Mouse (Mus musculus) ovary, postnatal 10 days (tissue): ENCODE measurements at regions not wholly inside any gene's neighbourhood (a gene's known extent, or its start where the extent isn't known, plus 50 kb on each side); places are given as distances from the start of the nearest gene placed in this dataset.

Experiments
- DNase-seq: peaks from one replicate; pipeline ENCODE4 v3.0.0; 2022; ENCODE audit warnings: low spot score

DNA sequence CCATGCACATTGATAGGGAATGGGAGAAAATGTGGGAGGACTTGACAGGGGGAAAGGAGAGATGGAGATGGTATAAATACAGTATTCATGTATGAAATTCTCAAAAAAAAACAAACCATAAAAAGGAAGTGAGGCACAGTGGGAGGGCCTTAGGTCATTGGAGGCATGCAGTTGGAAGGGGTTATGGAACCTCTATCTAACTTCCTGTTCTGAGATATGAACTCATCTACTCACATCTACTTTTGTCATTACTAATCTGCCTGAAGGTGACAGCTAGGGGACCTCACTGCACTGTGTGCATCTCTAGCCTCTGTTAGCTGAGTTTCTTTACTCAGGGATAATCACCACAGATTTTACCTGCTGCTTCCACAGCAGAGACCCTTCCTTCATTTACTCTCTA, 366.3 kb upstream of the Prickle1 start:
- no peak for DNase-seq

DNA sequence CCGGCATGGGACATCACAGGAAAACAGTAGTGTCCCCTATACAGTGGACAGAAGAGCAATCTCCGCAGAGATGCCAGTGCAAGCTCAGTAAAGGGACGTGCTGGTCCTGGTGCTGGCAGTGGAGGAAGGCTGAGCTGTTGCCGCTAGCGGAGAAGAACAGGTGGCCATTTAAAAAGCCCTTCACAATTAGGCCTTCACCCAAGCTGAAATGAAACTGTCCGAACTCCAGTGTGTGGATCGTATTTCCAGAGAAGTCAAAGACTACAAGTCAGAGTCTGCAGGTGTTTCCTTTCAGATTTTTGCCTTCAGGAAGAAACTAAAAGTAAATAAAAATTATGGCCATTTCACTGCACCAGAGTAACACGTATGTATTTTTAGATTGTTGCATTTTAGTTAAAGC, 364.2 kb upstream of the Prickle1 start:
- DNase-seq = no peak

DNA sequence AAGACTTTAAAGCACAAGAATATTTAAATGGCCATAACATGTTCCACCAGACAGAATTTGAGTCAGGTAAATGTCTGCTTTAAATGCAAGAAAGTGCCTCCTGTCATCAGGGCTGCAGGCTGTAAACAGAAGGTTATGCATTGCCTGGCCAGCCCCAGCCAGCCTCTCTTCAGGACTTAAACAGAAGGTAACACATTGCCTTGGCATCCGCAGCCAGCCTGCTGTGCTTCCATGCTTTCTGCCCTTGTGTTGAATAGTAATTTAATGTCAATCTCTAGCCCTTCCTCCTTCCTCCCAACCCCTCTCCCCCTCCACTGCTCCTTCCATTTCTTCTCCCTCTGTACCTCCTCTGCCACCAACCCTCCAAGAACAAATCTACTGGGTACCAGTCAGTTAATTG, 362.4 kb upstream of the Prickle1 start:
- no peak for DNase-seq

DNA sequence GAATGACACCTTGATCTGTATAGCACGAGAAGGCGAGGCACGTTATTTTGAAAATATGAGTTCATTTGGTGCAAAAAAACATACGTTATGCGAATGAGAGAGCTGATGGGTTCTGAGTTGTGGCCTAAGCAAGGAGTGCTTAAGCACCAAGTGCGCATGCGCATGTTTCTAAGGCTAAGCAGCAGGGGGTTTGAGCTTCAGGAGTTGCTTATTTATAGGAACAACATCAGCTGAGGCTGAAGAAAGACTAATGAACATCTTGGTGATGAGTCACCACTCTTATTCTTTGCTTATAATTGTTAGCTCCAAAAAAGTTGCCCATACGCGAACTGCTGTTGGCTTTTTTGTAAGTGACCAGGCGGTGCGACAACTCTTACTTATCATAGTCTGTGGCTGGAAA, 361.1 kb upstream of the Prickle1 start:
- no peak for DNase-seq

DNA sequence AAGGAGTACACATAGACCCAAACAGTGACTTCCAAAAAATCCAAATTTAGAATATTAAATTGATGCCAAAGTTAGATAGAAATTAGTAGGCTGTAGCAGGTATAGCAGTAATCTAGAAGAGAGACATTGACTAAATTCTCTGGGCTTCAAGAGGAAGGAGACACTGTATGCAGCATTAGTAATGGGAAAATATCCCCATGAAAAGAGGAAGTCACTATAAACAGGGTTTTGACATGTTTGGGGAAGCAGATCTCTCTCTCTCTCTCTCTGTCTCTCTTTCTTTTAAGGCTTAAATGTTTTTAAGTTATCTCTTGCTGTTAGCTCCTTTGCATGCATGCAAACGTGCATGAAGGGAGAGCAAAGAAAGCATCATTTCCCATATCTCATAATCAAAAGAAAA, 357.9 kb upstream of the Prickle1 start:
- DNase-seq = no peak

DNA sequence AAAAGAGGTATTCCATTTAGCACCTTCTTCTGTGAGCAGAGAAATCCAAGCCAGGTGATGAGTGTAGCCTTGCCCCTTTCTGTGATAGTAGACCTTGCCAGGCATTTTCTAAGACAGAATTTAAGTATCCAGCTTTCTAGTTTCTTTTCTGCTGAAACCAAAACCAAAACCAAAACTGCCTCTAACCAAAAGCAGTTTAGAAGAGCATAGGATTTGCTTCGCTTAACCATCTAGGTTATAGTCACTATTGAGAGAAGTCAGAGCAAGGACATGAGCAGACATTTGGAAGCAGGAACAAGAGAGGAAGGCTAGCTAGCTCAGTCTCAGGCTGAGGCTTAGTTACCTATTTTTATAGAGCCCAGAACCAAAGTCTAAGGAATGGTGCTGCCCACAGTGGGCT, 354.8 kb upstream of the Prickle1 start:
- no peak for DNase-seq

DNA sequence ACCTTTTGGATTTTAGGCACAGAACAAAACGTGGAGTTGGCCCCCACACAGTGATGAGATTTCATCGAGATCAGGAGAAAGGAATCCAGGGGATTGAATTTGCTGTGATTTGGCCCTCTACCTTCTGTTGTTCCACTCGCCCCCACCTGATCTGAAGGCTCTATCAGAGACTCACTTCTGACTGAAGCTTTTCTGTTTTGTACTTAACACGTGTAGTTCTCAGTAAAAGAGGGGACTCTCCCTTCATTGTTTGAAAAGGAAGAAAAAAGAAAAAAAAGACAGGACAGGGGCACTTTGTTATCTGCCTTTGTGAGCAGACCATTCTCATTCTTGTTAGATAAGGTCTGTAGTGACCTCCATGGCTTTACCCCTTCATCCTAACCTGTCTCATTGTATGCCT, 353.2 kb upstream of the Prickle1 start:
- DNase-seq = no peak

DNA sequence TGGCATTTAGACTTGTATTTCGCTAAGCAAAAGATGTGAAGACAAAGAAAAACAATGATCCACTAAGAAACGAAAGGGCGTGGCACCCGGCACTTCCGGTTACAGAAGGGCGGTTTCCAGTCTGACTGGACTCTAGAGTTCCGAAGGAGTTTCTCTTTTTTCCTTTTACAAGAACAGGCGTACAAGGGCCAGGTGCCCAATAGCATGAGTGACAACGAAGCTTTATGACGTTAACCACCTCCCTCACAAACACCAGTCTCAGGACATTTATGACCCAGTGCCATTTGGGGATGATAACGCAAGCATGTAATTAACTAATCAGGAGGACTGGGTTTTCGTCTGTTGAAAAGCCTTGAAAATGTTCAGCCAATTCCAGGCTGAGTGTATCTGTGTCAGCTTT, 347.9 kb upstream of the Prickle1 start:
- no peak for DNase-seq

DNA sequence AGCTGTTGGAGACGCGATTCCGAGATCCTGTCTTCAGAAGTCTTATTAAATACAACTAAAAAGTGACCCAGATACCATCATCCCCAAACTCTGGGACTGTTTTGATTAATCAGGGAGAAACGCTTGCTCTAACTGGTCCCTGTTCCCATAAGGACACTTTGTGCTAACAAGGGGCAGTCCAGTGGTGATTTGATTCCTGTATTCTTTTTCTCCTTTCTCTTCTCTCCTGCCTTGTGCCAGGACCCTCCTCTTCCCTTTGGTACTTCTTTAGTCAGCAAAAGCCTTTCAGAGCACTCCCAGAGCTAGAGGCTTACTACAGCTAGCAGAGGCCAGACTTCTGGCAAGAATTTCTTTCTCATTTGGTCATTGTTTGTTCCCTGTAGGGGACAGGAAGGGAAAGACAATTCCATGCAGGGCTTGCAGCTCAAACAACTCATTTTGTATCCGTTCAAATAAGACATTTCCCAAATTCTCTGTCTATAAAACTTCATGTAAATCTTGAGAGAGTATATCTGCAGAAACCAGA, 337.3 kb upstream of the Prickle1 start:
- no peak for DNase-seq

DNA sequence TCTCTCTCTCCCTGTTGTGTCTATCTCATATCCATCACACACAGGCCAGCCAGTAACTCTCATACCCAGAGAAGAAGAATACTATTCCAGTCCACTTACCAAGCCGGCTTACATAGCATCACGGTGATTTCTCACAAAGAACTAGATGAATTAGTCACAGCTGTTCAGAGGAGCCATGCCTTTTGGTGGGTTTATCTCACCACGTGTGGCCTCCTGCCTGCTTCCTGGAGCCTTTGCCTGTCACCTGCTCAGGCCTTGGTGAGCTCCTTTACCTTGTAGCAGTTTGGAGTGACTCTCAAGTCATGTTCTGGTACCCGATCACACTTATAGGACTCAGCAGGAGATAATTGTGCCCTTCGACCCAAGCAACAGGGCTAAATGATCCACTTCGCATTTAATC, 331.2 kb upstream of the Prickle1 start:
- DNase-seq = no peak

DNA sequence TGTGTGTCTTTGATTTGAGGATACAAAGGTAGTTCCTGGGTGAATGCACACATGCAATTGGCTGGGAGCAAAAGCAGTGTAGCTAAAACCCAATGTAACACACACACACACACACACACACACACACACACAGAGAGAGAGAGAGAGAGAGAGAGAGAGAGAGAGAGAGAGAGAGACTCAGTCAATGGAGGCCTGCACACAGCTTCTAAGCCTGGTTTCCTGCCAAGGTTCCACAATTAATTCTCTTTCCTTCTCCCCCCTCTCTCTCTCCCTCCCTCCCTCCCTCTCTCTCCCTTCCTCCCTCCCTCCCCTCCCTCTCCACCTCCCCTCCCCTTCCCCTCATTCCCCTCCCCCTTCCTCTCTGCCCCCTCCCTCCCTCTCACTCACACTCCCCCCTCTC, 330.6 kb upstream of the Prickle1 start:
- DNase-seq = no peak

DNA sequence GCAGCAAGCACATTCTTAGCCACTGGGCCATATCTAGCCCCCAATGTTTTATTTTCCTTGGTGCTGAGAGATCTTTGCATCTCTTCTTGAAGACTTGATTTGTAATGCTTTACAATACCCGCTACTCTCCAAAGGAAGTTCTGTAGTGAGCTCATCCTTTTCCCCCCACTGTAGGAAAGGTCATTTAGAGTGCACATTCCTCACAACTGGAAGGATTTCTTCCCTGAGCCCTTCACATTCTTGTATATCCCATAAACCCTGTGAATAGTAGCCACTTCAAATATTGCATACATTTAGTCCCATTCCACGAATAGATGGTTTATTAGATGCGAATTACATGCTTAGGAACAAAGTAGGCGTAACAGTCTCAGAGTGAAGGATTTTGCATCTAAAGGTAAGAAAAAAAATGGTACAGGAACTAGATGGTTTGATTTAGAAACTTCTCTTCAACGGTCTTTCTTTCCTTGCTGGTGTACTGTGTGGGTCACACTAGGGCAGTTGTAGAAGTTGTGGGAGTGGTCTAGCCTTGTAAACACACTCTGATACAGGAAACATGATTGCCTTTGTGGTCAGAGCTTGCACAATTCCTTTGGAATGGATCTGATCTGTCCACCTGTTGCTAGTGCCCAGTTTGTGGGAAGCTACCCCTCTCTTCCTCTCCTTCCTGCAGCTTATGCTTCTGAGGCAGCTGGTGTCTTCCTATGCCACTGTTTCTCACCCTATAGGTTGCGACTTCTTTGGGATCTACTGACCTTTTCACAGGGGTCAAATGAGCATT, 326.0 kb upstream of the Prickle1 start:
- no peak for DNase-seq

DNA sequence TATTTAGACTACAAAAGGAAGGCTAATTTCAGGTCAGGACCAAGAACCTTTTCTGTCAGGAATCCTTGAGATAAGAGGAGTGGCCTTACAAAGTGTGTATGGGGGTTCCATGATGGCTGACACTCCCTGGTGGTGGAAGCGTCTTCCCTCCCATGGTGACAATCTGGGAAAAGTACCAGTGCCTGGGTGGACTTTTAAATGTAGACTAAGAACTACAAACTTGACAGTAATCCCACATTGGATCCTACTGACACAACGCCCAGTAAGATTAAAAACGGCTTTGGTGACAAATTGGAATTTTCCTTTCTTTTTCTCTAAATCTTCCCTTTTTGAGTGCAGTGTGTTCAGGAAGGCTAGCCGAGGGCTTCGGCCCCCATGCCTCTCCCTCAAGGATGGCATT, 325.3 kb upstream of the Prickle1 start:
- no peak for DNase-seq

DNA sequence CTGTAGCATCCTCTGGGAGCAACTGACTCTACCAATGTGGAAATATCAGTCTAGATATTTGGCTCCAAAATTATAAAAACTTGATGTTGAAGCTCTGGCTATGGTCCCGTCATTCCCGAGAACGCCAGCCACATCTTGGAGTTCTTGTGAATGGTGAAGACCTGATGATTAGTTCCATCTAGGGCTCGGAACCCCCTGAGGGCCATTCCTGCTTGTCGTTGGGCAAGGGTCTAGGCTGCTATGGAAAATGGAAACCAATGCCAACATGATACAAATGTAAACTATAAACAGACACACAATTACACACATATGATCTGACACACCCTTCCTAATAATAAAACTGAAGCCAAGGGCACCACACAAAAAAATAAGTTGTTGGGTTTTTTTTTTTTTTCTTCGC, 323.9 kb upstream of the Prickle1 start:
- DNase-seq = no peak

DNA sequence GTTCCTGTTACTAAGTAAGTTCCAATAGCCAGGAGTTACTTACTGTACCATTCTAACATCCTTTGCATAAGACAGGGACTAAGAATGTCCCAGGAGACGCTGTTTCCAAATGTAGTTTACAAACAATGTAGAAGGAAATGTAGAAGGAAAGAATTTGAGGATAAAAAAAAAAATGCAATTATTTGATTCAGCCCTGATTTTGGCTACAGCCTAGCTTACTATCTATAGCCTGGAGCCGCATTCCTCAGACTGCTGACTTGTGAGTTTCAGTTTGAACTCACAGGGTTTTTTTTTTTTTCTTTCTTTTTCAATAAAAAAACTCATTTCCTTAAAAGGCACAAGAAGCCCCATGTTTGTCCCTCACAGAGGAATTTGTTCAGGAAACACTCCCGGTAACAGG, 321.2 kb upstream of the Prickle1 start:
- no peak for DNase-seq

DNA sequence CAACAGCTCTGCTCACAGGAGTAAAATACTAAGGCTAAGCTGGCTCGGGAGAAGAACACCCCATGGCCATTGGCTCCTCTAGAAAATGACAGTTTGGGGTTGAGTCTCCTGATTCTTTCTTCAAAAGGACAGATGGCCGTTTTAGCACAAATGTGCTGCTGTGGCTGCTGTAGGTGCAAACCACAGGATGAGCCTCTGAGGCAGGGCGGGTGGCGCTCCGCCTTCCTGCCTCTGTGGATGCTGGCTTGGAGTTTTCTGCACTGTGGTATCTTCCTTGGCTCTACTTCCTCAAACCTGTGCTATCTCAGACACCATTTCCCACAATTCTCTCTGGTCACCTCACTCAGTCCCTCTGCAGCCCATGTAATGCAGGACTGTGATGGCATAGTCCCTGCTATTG, 317.8 kb upstream of the Prickle1 start:
- no peak for DNase-seq

DNA sequence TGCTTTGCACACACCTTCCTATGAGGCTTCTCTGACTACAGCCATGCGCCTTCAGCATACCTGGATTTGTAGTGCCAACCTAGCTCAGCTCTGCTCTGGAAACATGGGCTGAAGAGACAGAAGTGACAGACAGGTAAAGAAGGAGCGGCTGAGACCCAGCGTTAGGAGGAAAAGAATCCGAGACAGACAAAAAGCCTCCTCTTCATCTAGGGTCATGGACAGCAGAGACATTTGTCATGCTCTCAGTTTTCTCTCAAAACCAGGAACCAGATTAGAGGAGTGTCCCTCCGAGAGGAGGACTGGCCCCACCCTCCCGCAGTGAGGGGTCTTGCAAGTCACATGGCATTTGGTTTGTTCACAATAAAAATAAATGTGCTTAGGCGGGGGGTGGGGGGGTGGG, 317.4 kb upstream of the Prickle1 start:
- no peak for DNase-seq

DNA sequence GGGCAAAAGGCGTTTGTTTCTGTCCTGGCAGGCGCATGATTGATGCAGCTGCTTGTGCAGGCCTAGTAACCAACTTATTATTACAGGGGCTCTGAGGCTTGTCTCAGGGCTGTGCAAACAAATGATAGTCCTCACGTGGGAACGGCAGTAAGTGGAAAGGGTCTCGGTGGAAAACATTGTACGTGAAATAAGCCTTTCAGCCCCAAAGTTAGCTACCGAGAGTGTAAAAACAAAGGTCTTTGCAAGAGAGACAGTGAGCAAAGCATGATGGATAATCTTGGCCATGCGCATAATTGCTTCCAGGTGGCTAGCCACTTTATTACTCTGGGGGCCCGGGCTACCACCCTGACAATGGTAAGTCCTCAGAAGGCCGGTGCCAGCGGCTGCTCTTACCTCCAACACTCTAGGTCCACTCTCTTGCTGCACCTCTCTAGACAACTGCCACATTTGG, 315.3 kb upstream of the Prickle1 start:
- DNase-seq = no peak

DNA sequence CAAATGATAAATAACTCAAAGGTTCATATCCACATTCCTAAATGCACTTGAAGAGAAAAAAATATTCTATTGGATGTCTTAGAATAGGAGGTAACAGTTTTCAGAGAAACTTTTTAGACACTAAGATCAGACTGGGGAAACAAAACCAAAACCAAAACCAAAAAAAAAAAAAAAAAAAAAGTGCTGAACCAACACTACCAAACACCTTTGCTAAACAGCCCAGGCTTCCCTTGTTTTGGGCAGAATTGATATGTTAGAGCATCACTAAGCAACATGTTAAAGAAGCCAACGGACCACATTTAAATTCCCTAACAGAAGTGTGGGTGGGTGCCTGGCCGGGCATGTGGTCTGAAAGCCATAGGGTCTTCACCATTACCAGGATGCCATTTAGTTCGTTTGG, 314.5 kb upstream of the Prickle1 start:
- no peak for DNase-seq

DNA sequence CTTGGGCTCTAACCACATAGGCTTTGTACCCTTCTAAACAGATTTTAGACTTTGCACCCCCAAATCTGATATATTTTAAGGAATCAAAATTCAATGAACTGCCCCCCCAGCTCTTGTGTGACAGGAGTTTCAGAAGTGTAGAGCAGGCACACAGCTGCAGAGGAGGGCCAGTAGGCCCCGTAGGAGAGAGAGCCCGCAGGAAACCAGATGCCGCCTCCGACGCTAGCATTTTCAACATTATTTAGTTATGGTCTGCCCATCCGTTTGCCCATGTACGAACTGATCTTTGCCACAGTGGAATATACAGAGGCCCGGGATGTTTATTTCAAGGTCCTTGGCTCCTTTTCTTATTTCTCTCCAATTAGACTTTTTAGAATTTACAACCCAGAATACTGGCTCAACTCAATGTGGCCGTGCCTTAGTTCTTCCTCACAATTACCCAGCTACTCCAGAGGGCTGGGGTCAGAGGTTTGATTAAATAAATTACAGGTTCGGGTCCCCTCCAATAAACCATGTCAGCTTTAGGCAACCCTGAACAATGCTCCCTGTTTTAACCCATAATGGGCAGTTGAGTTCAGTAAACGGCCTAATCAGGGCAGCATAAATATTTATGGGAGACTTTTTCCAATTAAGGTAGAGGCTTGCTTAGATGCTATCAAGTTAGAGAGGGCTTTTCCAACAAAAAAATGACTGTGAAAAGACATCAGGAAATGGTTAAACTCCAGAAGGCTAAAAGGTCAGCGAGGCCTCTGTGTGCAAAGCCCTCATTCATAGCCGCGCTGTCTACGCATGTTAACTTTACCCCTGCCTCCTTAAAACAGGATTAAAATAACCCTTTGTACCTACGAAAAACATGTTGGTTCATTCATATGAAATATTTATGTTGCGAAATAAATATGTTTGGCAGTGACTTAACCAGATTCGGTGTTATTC, 308.2 kb upstream of the Prickle1 start:
- no peak for DNase-seq

DNA sequence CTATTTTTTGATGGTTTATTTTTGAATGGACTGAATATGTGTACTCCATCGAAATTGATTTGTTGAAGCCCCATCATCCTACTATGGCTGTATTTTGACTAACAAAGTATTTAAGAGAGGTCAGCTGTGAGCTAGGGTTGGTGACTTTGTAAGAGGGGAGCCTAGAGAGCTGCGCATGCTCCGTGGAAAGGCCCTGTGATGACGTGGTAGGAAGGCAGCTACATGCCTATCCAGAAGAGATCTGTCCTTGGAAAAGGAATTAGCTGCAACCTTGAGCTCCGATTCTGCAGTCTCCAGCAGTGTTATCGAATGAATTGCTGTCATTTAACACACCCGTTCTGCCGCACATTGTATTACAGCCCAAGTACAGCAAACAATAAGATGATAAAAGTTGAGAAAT, 287.1 kb upstream of the Prickle1 start:
- no peak for DNase-seq

DNA sequence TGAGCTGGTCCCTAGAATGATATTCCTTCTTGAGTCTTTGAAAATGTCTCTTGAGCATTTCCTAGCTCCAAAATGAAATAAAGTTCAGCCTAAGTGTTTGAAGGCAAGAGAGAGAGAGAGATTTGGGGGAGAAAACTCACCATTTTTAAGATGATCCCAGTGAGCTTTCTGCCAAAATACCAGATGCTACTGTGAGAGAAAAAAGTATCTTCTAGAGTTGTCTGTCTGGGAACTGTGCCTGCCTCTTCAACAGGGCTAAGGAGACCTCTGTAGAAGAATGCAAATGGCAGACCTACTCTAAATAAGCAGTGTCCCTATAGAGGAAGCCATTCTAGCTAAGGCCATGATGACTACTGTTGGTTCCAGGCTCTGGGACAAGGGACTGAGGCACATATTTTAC, 285.6 kb upstream of the Prickle1 start:
- DNase-seq = no peak

DNA sequence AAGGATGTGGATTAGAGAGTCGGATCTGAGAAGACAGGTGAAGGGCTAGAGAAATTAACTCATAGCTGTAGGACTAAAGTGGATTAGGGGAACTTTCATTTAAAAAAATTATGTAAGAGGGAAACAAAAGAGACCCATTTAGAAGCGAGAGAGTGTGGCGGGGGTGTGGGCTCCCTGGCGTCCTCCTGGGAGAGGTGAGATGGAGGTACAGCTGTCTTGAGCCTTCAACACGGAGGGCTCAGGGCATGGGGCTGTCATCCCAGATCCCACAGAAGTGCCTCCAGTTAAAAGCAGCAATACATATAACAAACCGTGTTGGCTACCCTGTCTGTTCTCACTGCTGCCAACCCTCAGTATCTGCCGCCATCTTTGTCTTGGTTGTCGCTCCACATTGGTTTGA, 284.6 kb upstream of the Prickle1 start:
- DNase-seq = no peak
